Mouse (Mus musculus): Measurements from ENCODE around the gene Arhgef12.

DNA sequence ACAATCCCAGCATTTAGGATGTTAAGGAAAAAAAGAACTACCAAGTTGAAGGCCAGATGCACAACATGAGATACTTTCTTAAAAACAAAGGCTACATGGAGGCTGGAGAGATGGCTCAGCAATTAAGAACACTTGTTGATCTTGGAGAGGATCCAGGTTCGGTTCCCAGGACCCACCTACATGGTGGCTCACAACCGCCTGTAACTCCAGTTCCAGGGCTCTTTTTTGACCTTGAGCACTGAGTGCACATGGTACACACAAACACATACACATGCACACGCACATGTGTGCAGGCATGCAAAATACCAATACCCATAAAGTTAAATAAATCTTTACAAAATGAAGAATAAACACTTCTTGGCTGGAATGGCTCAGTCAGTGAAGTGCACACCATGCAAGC lies 39.1 kb downstream of the Arhgef12 start:
- TF ChIP-seq FLI1 (IDR thresholded peaks at IDR 0.05; ENCODE audit: low read length) (no peak), GATA1 (IDR thresholded peaks at IDR 0.05; ENCODE audit: borderline replicate concordance, low read length) (no peak)

Measured in megakaryocyte, embryonic 14.5 days (primary cell).